Mouse (Mus musculus) neural tube, embryonic 14.5 days (tissue): ENCODE data around the gene Adpgk. TPM values are rescaled to one million over a fixed set of nuclear protein-coding genes. Genes with fewer than 3 reads are reported as not detected.
"Not testable (repeated sequence)": the region's sequence is repeated elsewhere in the genome, so short reads cannot be mapped to it uniquely, and the experiment has no call there.

Source experiments
- ATAC-seq: fragments of 200-750 bp; cut with Nextera tagmentation; 2 replicates; pipeline ENCODE4 v1.8.0; 2017; ENCODE audit warnings: low read depth, mild to moderate bottlenecking, moderate TSS enrichment, moderate library complexity
- H3K27ac ChIP-seq: fragments of 300-500 bp; sonication (generic); 2 replicates; pipeline ENCODE4 v1.5.1; 2014; ENCODE audit warnings: low read depth, mild to moderate bottlenecking, control low read depth, low read length, moderate library complexity, mixed read lengths
- H3K27me3 ChIP-seq: fragments of 300-500 bp; sonication (generic); 2 replicates; pipeline ENCODE4 v1.6.1; 2014; ENCODE audit warnings: low read length; ENCODE audit not compliant: control insufficient read depth, insufficient read depth
- H3K36me3 ChIP-seq: fragments of 300-500 bp; sonication (generic); 2 replicates; pipeline ENCODE4 v1.6.1; 2014; ENCODE audit warnings: low read length, mixed read lengths; ENCODE audit not compliant: control insufficient read depth, insufficient read depth
- H3K4me1 ChIP-seq: fragments of 300-500 bp; sonication (generic); 2 replicates; pipeline ENCODE4 v1.6.1; 2014; ENCODE audit warnings: low read length; ENCODE audit not compliant: control insufficient read depth, insufficient read depth
- H3K4me2 ChIP-seq: fragments of 300-500 bp; sonication (generic); 2 replicates; pipeline ENCODE4 v1.6.1; 2014; ENCODE audit warnings: mild to moderate bottlenecking, low read depth, low read length, control low read depth
- H3K4me3 ChIP-seq: fragments of 300-500 bp; sonication (generic); 2 replicates; pipeline ENCODE4 v1.5.1; 2014; ENCODE audit warnings: low read depth, low read length, control low read depth, mixed read lengths
- H3K9ac ChIP-seq: fragments of 300-500 bp; sonication (generic); replicated peaks from 2 replicates; pipeline ENCODE4 v1.6.1; 2014; ENCODE audit warnings: low read depth, mild to moderate bottlenecking, control low read depth, low read length, mixed read lengths
- H3K9me3 ChIP-seq: fragments of 300-500 bp; sonication (generic); 2 replicates; pipeline ENCODE4 v1.6.1; 2016; ENCODE audit warnings: low read length; ENCODE audit not compliant: control insufficient read depth
- WGBS: fragments of 180-500 bp; shearing (Covaris S2); extraction: QIAGEN DNeasy Blood & Tissue Kit; methylation state at CpG from one replicate; pipeline ENCODE4 v1.1.7; 2014; 5-methylcytosine and 5-hydroxymethylcytosine counted together
- polyA plus RNA-seq: library from polyadenylated mRNA; unstranded; fragments of >200 nt; fragmentation: Nextera tagmentation; extraction: Ambion mirVana; gene quantifications from 2 replicates; pipeline ENCODE4 v1.2.1, GENCODE M21; 2014

Gene Adpgk
- polyA plus RNA-seq, 1 experiment from 2014 or later = 22.1 TPM

- H3K4me3 ChIP-seq = no peak overlapping the region
- no peak overlapping the region for H3K27ac ChIP-seq
- no peak for ATAC-seq
- peaks cover 15% of the 10 kb centered on the region for H3K36me3 ChIP-seq
- H3K9ac ChIP-seq = no peak overlapping the region
- no peaks in the 10 kb centered on the region for H3K9me3 ChIP-seq
- H3K27me3 ChIP-seq = no peaks in the 10 kb centered on the region
- H3K4me1 ChIP-seq = no peaks in the 10 kb centered on the region
- no peak overlapping the region for H3K4me2 ChIP-seq
- WGBS = 89% methylated on average over 9 of the region's 9 CpGs
Observed at GRCm38 (mm10) chr9:59340002-59340401, 48.6 kb downstream of the Adpgk start.

- no peak for ATAC-seq
- Histone ChIP-seq H3K9me3 (no peaks in the 10 kb centered on the region), H3K4me1 (no peaks in the 10 kb centered on the region), H3K27me3 (no peaks in the 10 kb centered on the region), H3K27ac (no peak overlapping the region), H3K4me2 (no peak overlapping the region), H3K36me3 (peaks cover under 1% of the 10 kb centered on the region; the same call in 1 of the 2 replicates), H3K4me3 (no peak overlapping the region), H3K9ac (no peak overlapping the region)
- WGBS = 83% methylated on average over 2 of the region's 2 CpGs
Observed at GRCm38 (mm10) chr9:59346176-59346575, 54.8 kb downstream of the Adpgk start.

GRCm38 (mm10) chr9:59352586-59353252, 61.4 kb downstream of the Adpgk start:
- Histone ChIP-seq H3K27ac (peak overlapping the region; percentile 83), H3K36me3 (no peaks in the 10 kb centered on the region), H3K4me1 (peaks cover 8% of the 10 kb centered on the region; the same call in 1 of the 2 replicates), H3K27me3 (no peaks in the 10 kb centered on the region), H3K4me3 (peak overlapping the region; percentile 84), H3K4me2 (peak overlapping the region; percentile 70), H3K9ac (peak overlapping the region; percentile 92), H3K9me3 (no peaks in the 10 kb centered on the region)
- WGBS = 11% methylated on average over 15 of the region's 15 CpGs
- ATAC-seq = no peak

GRCm38 (mm10) chr9:59353253-59353639, 61.9 kb downstream of the Adpgk start, which contains the start of gene Bbs4:
Gene Bbs4 (minus strand): TSS chr9:59353508.
- Histone ChIP-seq H3K36me3 (no peaks in the 10 kb centered on the region), H3K4me1 (peaks cover 8% of the 10 kb centered on the region; the same call in 1 of the 2 replicates), H3K4me2 (peak within 1 kb of the TSS; percentile 70), H3K9me3 (no peaks in the 10 kb centered on the region), H3K27ac (peak within 1 kb of the TSS; percentile 83), H3K4me3 (peak within 1 kb of the TSS; percentile 84), H3K9ac (peak within 1 kb of the TSS; percentile 92), H3K27me3 (no peaks in the 10 kb centered on the region)
- peak; percentile 92 for ATAC-seq
- whole genome bisulfite sequencing = 2% methylated on average over 29 of the region's 32 CpGs

- H3K27me3 ChIP-seq, H3K4me1 ChIP-seq, H3K4me3 ChIP-seq, H3K4me2 ChIP-seq, H3K27ac ChIP-seq, H3K9ac ChIP-seq, ATAC-seq, H3K9me3 ChIP-seq, H3K36me3 ChIP-seq: not testable (repeated sequence)
- 60% methylated on average over 1 of the region's 1 CpGs for WGBS
Observed at GRCm38 (mm10) chr9:59358041-59358440, 66.7 kb downstream of the Adpgk start.

- H3K4me3 ChIP-seq, H3K4me1 ChIP-seq, ATAC-seq, H3K27me3 ChIP-seq, H3K9me3 ChIP-seq, H3K27ac ChIP-seq, H3K4me2 ChIP-seq, H3K9ac ChIP-seq, H3K36me3 ChIP-seq: not testable (repeated sequence)
- WGBS = 86% methylated on average over 1 of the region's 3 CpGs
Observed at GRCm38 (mm10) chr9:59360487-59360886, 69.1 kb downstream of the Adpgk start.

- H3K4me1 ChIP-seq = no peaks in the 10 kb centered on the region
- no peak overlapping the region for H3K9ac ChIP-seq
- H3K4me3 ChIP-seq = no peak overlapping the region
- no peaks in the 10 kb centered on the region for H3K27me3 ChIP-seq
- no peak overlapping the region for H3K4me2 ChIP-seq
- H3K27ac ChIP-seq = no peak overlapping the region
- ATAC-seq = no peak
- no peaks in the 10 kb centered on the region for H3K36me3 ChIP-seq
- WGBS = 84% methylated on average over 5 of the region's 5 CpGs
- no peaks in the 10 kb centered on the region for H3K9me3 ChIP-seq
Observed at GRCm38 (mm10) chr9:59369220-59369619, 77.9 kb downstream of the Adpgk start.

- Histone ChIP-seq H3K4me3 (no peak overlapping the region), H3K27ac (no peak overlapping the region), H3K9me3 (no peaks in the 10 kb centered on the region), H3K27me3 (no peaks in the 10 kb centered on the region), H3K9ac (no peak overlapping the region), H3K4me1 (no peaks in the 10 kb centered on the region), H3K36me3 (no peaks in the 10 kb centered on the region), H3K4me2 (no peak overlapping the region)
- no peak for ATAC-seq
- WGBS = 92% methylated on average over 9 of the region's 9 CpGs
Observed at GRCm38 (mm10) chr9:59369646-59370045, 78.3 kb downstream of the Adpgk start.
